Mouse (Mus musculus) megakaryocyte, embryonic 14.5 days (primary cell): ENCODE measurements around the gene Lpar6.

Source experiments
- FLI1 ChIP-seq: IDR thresholded peaks from 2 replicates; pipeline ENCODE4 v1.6.1; 2012; ENCODE audit warnings: low read length, inconsistent platforms, mixed read lengths
- GATA1 ChIP-seq: IDR thresholded peaks from 3 replicates; pipeline ENCODE4 v1.6.1; 2012; ENCODE audit warnings: mixed read lengths, low read length, inconsistent platforms, borderline replicate concordance

DNA sequence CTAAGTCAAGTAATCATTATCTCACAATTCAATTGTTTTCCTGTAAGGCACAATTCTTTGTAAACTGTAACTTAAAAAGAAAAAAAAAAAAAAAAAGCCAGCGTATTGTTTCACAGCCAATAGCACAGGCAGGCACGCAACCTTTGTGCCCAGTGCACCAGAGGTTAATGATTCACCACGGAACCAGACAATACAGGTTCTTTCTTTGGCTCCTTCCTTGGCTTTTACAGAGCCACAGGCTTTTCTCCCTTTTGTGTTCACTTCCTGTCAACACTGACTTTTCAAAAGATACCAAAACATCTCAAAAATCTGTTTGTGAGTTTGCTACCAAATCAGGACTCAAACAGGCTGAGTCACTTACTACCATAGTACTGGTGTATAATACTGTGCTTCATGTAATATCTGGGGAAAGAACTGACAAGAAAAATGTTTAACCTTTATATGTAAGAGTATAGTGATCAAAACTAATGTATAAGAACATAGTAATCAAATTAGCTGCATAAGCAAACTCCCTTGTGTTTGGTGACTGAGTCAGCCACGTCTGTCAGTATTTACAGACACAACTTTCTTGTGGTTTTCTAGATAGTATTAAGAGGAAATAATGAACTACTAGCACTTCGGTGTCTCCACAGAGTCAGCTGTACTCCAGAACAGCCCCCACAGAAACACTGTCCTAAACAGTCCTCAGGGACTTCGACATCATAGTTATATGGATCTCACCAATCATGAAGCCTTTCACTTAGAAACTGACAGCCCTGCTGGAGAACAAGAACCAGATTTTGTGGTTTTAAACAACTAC, 16.0 kb downstream of the Lpar6 start:
- TF ChIP-seq GATA1 (no peak), FLI1 (no peak)
